Mouse (Mus musculus) adrenal gland, postnatal 25 days (tissue): ENCODE data around the gene Capn3. TPM values are rescaled to one million over a fixed set of nuclear protein-coding genes. Genes with fewer than 3 reads are reported as not detected.

Source experiments
- total RNA-seq: library from RNA; stranded (reverse); gene quantifications from 2 replicates; pipeline ENCODE4 v1.2.3, GENCODE M21; 2021

The Capn3 gene
- total RNA-seq, 1 experiment from 2014 or later, result 0.36 TPM

Other genes with a start within 250 kb of the Capn3 start
- 0.33 and 0.36 TPM in 2 replicates for gene Pla2g4e, start 210.7 kb upstream of the Capn3 start, total RNA-seq
- 0.21 TPM in 1 of 2 replicates, not detected in the other for gene Pla2g4d, start 166.8 kb upstream of the Capn3 start, total RNA-seq
- gene Pla2g4f, start 141.9 kb upstream of the Capn3 start, total RNA-seq, result not detected in 2 replicates
- 55.9 and 64.3 TPM in 2 replicates for gene Vps39, start 102.9 kb upstream of the Capn3 start, total RNA-seq
- gene Ganc, start 52.1 kb upstream of the Capn3 start, total RNA-seq, result 26.0 and 42.9 TPM in 2 replicates
- 43.3 and 49.9 TPM in 2 replicates for gene Tmem87a, start 51.9 kb upstream of the Capn3 start, total RNA-seq
- 95.5 and 104 TPM in 2 replicates for gene Zfp106, start 107.8 kb downstream of the Capn3 start, total RNA-seq
- 66.7 and 71.7 TPM in 2 replicates for gene Snap23, start 111.7 kb downstream of the Capn3 start, total RNA-seq
- 14.8 and 15.5 TPM in 2 replicates for gene Haus2, start 153.4 kb downstream of the Capn3 start, total RNA-seq
- gene Lrrc57, start 153.5 kb downstream of the Capn3 start, total RNA-seq, result 15.6 and 27.9 TPM in 2 replicates
- gene Stard9, start 173.1 kb downstream of the Capn3 start, total RNA-seq, result 20.0 and 31.6 TPM in 2 replicates